Mouse (Mus musculus) frontal cortex, adult (tissue): ENCODE measurements around the gene Pomp.
"Not testable (repeated sequence)": the region's sequence is repeated elsewhere in the genome, so short reads cannot be mapped to it uniquely, and the experiment has no call there.

Source experiments
- ATAC-seq: cut with Nextera tagmentation; 2 replicates; pipeline ENCODE4 v1.9.2; 2017; ENCODE audit warnings: mild to moderate bottlenecking, moderate library complexity, mixed read lengths; ENCODE audit not compliant: low TSS enrichment

Pomp gene

GRCm38 (mm10) chr5:147850194-147850593 lies 10.1 kb upstream of the Pomp start:
- peak; percentile 53; the same call in 1 of the 2 replicates for ATAC-seq

DNA sequence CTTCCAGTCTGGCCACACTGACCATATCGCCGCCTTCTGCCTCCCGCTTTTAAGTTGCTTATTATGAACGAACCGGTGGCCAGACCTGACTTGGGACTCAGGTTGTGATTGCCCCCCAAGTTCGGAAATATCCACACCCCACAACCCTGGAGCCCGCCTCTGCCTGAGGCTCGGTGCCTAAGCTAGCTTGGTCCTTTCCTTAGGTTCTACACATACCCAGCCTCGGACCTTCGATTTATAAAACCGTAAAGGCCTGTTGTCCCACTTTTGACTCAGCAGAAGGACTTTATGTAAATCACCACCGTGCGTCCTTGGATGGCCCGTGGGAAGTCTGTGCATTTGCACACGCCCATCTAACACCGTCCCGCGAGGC lies 199 bp upstream of the Pomp start:
- no peak; the same call in none of the 2 replicates for ATAC-seq

DNA sequence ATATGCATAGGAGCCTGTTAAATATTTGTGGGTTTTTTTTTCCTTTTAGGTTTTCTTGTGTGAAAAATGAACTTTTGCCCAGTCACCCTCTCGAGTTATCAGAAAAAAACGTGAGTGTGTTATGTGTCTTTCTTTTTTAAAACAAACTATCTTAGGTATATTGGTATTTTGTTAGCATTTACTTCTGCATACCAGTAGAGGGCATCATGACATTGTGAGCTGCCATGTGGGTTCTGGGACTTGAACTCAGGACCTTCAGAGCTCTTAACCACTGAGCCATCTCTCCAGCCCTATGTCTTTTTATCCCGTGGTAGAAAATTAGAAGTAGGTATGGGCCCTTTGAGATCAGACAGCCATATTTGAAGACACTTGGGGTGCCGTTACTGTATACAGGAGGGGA lies 8.4 kb downstream of the Pomp start:
- no peak for ATAC-seq

DNA sequence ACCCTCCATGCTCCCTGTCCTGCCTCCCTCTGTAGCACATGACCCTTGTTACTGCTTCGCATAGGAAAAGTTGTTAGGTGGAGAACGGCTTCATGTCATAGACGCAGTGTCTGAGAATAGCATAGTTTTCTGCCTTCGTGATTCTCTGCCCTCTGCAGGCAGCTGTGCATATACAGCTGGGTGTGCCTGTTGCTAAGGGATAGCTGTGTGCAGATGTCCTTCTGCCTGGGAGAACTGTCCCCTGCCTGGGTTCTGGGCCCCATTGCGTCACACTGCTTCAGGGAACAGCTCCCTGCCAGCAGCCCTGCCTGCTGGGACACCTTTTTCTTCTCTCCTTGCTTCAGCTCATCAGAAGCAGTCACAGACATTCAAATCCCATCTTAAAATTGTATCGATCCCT lies 9.3 kb downstream of the Pomp start:
- no peak for ATAC-seq

- no peak for ATAC-seq
These were observed 10.0 kb downstream of the Pomp start for GRCm38 (mm10) chr5:147870296-147870695.

DNA sequence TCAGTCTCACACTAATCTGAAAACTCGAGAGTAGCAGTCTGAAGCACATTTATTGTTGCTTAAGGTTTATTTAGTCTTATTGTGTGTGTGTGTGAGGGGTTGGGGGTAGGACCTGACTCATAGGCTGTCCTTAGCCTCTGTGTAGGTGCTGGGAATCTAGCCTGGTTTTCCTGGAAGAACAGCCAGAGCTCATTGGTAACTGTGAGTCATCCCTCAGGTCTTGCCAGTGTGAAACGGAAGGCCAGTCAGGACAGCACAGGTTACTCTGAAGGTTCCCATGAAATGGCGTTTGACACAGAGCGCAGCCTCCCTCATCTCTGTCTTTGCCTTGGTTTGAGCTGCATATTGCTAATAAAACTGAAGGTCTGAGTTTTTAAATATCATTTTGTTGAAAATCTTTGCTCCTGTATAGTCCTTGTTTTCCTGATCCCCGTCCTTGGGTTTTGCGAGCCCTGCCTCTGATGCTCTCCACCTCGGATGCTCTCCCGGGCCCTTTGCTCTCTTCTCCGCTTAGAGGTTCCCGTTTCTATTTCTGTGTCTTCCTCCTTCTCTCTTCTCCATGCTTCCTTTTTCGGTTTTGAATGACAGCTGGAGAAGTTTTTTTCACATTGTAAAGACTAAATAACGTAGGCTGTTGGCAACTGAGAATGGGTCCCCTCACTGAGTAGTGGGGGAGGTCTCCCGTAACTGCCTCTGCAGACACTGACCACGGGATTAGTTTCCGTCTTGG lies 11.0 kb downstream of the Pomp start:
- no peak; the same call in 1 of the 2 replicates for ATAC-seq

GRCm38 (mm10) chr5:147874491-147875065 lies 14.3 kb downstream of the Pomp start:
- no peak for ATAC-seq

GRCm38 (mm10) chr5:147875210-147875609 lies 14.9 kb downstream of the Pomp start:
- ATAC-seq, result no peak

DNA sequence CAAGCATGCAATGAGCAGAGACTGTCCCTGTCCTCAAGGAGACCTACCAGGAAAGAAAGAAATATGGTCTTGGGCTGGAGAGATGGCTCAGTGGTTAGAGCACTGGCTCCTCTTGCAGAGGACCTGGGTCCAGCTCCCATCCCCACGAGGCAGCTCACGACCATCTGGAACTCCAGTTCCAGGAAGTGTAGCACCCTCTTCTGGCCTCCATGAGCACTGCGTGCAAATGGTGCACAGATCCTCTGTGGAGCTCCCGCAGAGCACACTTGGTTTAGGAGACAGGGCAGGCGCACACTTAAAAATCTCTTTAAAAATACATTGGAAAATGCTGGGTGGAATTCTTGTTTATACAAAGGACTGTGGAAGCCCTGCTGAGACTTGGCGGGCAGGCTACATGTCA lies 17.3 kb downstream of the Pomp start:
- ATAC-seq, result no peak

DNA sequence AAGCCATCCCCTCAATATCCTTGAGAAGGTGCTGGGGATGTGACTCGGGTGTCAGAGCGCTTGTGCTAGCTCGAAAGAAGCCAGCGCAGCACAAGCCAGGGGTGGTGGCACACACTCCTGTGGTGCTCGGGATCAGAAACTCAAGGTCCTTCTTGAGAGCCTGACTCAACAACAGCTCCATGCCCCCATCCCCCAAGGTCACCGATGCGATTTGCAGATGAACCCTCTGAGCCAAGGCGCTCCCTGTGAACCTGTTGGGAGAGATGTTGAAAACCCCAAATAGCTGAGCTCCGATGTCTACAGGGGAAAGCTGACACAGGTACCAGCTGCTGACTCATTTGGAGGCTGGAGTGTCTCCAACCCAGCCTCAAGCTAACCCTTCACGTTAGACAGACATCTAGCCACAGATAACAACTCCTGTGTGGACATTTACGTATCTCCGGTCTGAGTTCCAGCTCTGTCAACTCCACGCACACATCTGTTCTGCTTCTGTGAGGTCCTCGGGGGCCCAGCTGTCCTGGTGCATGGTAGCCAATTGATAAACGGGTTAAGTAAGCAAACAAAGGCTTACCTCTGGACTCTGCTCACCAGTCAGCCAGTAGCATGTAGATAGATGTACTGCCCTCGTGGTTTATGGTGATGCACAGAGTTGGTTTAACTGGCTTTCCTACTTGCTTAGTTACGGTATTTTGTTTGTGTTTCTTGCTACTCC lies 19.9 kb downstream of the Pomp start:
- no peak for ATAC-seq

- ATAC-seq, result no peak
These were observed 23.3 kb downstream of the Pomp start for GRCm38 (mm10) chr5:147883581-147883980.

GRCm38 (mm10) chr5:147888313-147889297 lies 28.3 kb downstream of the Pomp start:
- no peak for ATAC-seq

- no peak for ATAC-seq
These were observed 32.5 kb downstream of the Pomp start for GRCm38 (mm10) chr5:147892735-147893134.

- no peak for ATAC-seq
These were observed 32.9 kb downstream of the Pomp start for GRCm38 (mm10) chr5:147893143-147893542.

GRCm38 (mm10) chr5:147893766-147894454 lies 33.6 kb downstream of the Pomp start:
- ATAC-seq, result peak; percentile 40

- peak; percentile 98 for ATAC-seq
These were observed 34.3 kb downstream of the Pomp start, which contains the start of gene Slc46a3 for GRCm38 (mm10) chr5:147894455-147895076. Slc46a3 (minus strand) TSS chr5:147894815.

DNA sequence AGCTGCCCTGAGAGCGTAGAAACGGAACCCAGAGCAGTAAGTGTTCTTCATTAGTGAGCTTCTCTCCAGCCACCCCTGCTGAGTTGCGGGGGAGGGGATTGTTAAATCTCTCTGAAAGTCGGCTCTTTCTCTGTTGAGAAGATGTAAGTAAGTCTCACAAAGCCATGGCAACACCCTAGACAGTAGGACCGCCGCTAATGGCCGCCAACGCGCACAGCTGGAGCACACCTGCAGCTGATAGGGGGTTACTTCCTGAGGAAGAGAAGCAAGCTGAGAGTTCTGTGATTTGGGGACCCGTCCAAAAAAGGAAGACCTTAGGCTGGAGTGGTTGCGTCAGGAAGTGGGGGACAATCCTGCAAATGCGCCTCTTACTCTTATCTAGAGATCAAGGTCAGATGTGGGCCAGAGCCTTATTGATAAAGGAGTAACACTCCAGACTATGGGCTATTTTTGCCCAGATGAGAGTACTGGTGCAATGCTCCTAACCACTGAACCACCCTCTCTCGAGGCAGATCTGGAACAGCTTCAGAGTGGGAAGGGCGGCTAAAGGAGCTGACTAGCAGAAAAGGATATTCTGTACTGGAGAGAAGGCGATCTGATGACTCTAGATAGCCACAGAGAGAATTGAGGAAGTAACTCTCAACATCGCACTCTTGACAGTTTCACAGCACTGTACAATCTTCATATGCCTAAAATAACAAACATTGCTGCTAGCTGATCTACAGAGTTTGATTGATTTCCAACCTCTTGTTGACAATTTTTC lies 35.4 kb downstream of the Pomp start:
- ATAC-seq, result no peak

- ATAC-seq, result not testable (repeated sequence)
These were observed 36.2 kb downstream of the Pomp start for GRCm38 (mm10) chr5:147896501-147896900.

DNA sequence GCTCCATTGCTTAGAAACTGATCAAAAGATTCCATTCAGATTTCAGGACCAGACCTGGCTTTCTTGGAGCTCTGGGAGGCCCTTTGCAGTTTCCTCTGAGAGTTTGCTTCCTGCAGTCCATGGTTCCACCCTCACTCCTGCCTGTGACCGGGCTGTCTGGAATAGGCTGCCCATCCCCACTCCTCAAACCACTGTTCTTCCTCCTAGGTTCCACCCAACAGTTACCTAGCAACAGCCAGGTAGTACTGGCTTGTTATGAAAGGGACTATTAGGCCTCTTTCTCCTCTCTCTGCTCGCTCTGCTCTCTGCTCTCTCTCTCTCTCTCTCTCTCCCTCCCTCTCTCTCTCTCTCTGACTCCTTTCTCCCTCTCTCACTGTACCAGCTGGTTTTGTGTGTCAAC lies 38.0 kb downstream of the Pomp start:
- no peak for ATAC-seq
